Mouse (Mus musculus) heart, embryonic 13.5 days (tissue): ENCODE measurements around the gene Ppm1k. TPM values are rescaled to one million over a fixed set of nuclear protein-coding genes. Genes with fewer than 3 reads are reported as not detected.
"Not testable (repeated sequence)": the region's sequence is repeated elsewhere in the genome, so short reads cannot be mapped to it uniquely, and the experiment has no call there.

Experiments used
- ATAC-seq: fragments of 200-750 bp; cut with Nextera tagmentation; 2 replicates; pipeline ENCODE4 v1.8.0; 2017; ENCODE audit warnings: moderate TSS enrichment; ENCODE audit not compliant: insufficient number of reproducible peaks, low FRiP score, low TSS enrichment; ENCODE audit errors: extremely low read depth
- H3K27ac ChIP-seq: fragments of 300-500 bp; sonication (generic); replicated peaks from 2 replicates; pipeline ENCODE4 v1.5.1; 2015; ENCODE audit warnings: moderate library complexity, mild to moderate bottlenecking, inconsistent platforms
- H3K27me3 ChIP-seq: fragments of 300-500 bp; sonication (generic); replicated peaks from 2 replicates; pipeline ENCODE4 v1.6.1; 2015; ENCODE audit warnings: mild to moderate bottlenecking, inconsistent platforms
- H3K36me3 ChIP-seq: fragments of 300-500 bp; sonication (generic); 2 replicates; pipeline ENCODE4 v1.6.1; 2015; ENCODE audit warnings: mild to moderate bottlenecking, inconsistent platforms
- H3K4me1 ChIP-seq: fragments of 300-500 bp; sonication (generic); 2 replicates; pipeline ENCODE4 v1.6.1; 2015; ENCODE audit warnings: inconsistent platforms
- H3K4me2 ChIP-seq: fragments of 300-500 bp; sonication (generic); 2 replicates; pipeline ENCODE4 v1.6.1; 2015; ENCODE audit warnings: inconsistent platforms, mild to moderate bottlenecking, moderate library complexity
- H3K4me3 ChIP-seq: fragments of 300-500 bp; sonication (generic); 2 replicates; pipeline ENCODE4 v1.5.1; 2015; ENCODE audit warnings: moderate library complexity, mild to moderate bottlenecking, inconsistent platforms
- H3K9ac ChIP-seq: fragments of 300-500 bp; sonication (generic); 2 replicates; pipeline ENCODE4 v1.6.1; 2015; ENCODE audit warnings: inconsistent platforms, mild to moderate bottlenecking, moderate library complexity
- H3K9me3 ChIP-seq: fragments of 300-500 bp; sonication (generic); 2 replicates; pipeline ENCODE4 v1.6.1; 2016; ENCODE audit warnings: inconsistent platforms
- WGBS: fragments of 180-500 bp; shearing (Covaris S2); methylation state at CpG from one replicate; pipeline ENCODE4 v1.1.7; 2015; ENCODE audit warnings: mixed read lengths; 5-methylcytosine and 5-hydroxymethylcytosine counted together
- polyA plus RNA-seq: library from polyadenylated mRNA; unstranded; fragments of >200 nt; fragmentation: Nextera tagmentation; extraction: Ambion mirVana; gene quantifications from 2 replicates; pipeline ENCODE4 v1.2.1, GENCODE M21; 2015

Ppm1k gene
- polyA plus RNA-seq, 1 experiment from 2014 or later: 11.0 TPM

- H3K27me3 ChIP-seq: no peaks in the 10 kb centered on the region
- H3K4me2 ChIP-seq: peak overlapping the region; percentile 57
- peak overlapping the region; percentile 24; the same call in 1 of the 2 replicates for H3K4me3 ChIP-seq
- peak overlapping the region; percentile 84 for H3K27ac ChIP-seq
- no peak for ATAC-seq
- H3K9me3 ChIP-seq: no peaks in the 10 kb centered on the region
- peaks cover 39% of the 10 kb centered on the region for H3K4me1 ChIP-seq
- WGBS: 26% methylated on average over 4 of the region's 4 CpGs
- H3K36me3 ChIP-seq: no peaks in the 10 kb centered on the region
- H3K9ac ChIP-seq: no peak overlapping the region
Observed at GRCm38 (mm10) chr6:57531011-57531410, 4.3 kb downstream of the Ppm1k start.

DNA sequence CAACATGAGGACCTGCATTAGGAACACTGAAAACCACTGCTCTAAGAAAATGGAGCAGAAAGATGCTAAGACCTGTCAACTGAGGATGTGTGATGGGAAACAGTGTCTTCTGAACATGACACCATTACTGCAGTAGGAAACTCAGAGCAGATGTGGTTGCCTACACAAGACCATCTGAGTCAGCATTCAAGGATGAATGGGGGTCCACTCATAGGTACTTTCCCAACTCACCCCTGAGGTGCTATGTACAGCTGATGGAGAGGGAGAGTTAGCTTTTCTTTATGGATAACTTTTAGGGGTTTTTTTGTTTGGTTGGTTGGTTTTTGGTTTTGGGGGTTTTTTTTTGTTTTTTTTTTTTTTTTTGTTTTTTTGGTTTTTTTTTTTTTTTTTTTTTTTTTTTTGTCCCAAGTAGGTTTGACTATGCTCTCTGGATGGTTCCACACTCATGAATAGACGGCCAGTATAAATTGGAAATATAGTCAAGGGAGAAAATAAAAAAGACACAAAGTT lies 5.9 kb downstream of the Ppm1k start:
- no peak overlapping the region for H3K4me3 ChIP-seq
- no peak overlapping the region for H3K4me2 ChIP-seq
- ATAC-seq: no peak
- peaks cover 7% of the 10 kb centered on the region for H3K36me3 ChIP-seq
- no peaks in the 10 kb centered on the region for H3K27me3 ChIP-seq
- H3K9ac ChIP-seq: no peak overlapping the region
- 83% methylated on average over 1 of the region's 1 CpGs for WGBS
- no peaks in the 10 kb centered on the region for H3K9me3 ChIP-seq
- H3K27ac ChIP-seq: no peak overlapping the region
- peaks cover 39% of the 10 kb centered on the region for H3K4me1 ChIP-seq

DNA sequence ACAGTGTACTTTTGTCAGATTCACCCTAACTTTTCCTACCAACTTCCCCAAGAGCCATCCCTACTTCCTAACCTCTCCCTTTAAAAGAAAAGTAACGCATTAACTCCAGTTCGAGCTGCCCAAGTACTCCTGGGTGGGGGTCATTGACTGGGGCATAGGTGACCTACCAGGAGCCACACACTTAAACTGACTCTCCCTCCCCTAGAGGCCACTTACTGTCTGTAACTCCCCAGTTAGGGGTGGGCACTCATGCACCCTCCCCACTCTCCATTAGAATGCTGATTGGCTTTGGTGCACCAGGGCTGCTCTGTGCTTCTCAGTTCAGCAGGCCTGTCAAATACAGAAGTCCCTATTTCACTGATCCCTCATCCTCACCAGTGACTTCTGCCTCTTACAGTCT lies 8.3 kb downstream of the Ppm1k start:
- H3K4me1 ChIP-seq: peaks cover 27% of the 10 kb centered on the region
- no peaks in the 10 kb centered on the region for H3K27me3 ChIP-seq
- no peak overlapping the region for H3K9ac ChIP-seq
- no peak overlapping the region for H3K4me3 ChIP-seq
- H3K36me3 ChIP-seq: peaks cover 21% of the 10 kb centered on the region
- no peak overlapping the region for H3K4me2 ChIP-seq
- no peak for ATAC-seq
- no peaks in the 10 kb centered on the region for H3K9me3 ChIP-seq
- 84% methylated on average over 2 of the region's 2 CpGs for WGBS
- no peak overlapping the region for H3K27ac ChIP-seq

GRCm38 (mm10) chr6:57524742-57525141 lies 10.5 kb downstream of the Ppm1k start:
- Histone ChIP-seq H3K4me1 (peaks cover 6% of the 10 kb centered on the region), H3K4me2 (no peak overlapping the region), H3K9ac (no peak overlapping the region), H3K27me3 (no peaks in the 10 kb centered on the region), H3K36me3 (peaks cover 27% of the 10 kb centered on the region), H3K9me3 (no peaks in the 10 kb centered on the region), H3K27ac (no peak overlapping the region), H3K4me3 (no peak overlapping the region)
- no peak for ATAC-seq
- 91% methylated on average over 10 of the region's 10 CpGs for WGBS

GRCm38 (mm10) chr6:57520749-57521652 lies 14.3 kb downstream of the Ppm1k start:
- no peak for ATAC-seq
- Histone ChIP-seq H3K9me3 (no peaks in the 10 kb centered on the region), H3K4me1 (peaks cover 6% of the 10 kb centered on the region), H3K36me3 (peaks cover 41% of the 10 kb centered on the region), H3K9ac (no peak overlapping the region), H3K27me3 (no peaks in the 10 kb centered on the region), H3K27ac (no peak overlapping the region), H3K4me2 (no peak overlapping the region), H3K4me3 (no peak overlapping the region)
- WGBS: 86% methylated on average over 10 of the region's 10 CpGs

DNA sequence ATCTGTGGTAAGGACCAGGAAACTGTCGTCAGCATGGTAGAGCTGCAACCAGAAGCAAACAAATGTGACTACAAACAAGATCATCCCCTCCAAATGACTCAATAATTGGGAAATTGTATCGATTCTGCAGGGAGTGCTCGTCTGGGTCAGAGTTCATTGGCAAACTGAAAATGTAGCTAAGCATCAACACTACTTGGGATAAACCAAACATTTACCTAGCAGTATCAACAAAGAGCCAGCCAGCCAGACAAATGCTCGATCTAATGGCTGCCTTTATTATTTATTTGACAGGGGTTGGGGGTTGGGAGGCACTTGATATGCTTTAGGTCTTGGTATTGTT lies 21.3 kb downstream of the Ppm1k start:
- no peaks in the 10 kb centered on the region for H3K9me3 ChIP-seq
- no peaks in the 10 kb centered on the region for H3K4me1 ChIP-seq
- WGBS: 76% methylated on average over 4 of the region's 4 CpGs
- H3K36me3 ChIP-seq: peaks cover 66% of the 10 kb centered on the region
- H3K27ac ChIP-seq: no peak overlapping the region
- no peak for ATAC-seq
- H3K4me3 ChIP-seq: no peak overlapping the region
- H3K9ac ChIP-seq: no peak overlapping the region
- no peak overlapping the region for H3K4me2 ChIP-seq
- H3K27me3 ChIP-seq: no peaks in the 10 kb centered on the region

- H3K27me3 ChIP-seq: no peaks in the 10 kb centered on the region
- WGBS: 73% methylated on average over 7 of the region's 7 CpGs
Observed at GRCm38 (mm10) chr6:57513351-57514034, 21.8 kb downstream of the Ppm1k start.

DNA sequence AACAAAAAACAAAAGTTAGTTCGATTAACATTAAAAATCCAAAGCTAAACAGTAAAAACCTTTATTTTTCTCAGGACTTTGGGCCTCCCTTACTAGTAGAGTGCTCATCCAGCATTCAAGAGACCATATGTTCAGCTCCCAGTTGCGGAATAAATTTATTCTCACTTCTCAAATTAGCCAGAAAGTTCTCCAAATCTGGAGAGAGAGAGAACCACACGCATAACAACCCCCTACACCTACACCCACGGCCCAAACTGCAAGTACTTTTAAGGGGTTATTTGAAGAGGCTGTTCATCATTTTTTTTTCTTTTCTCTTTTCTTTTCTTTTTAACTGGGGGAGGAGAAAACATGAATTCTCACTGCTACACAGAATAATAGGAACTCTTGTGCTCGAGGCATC lies 23.4 kb downstream of the Ppm1k start:
- Histone ChIP-seq H3K36me3 (peaks cover 66% of the 10 kb centered on the region), H3K4me3 (no peak overlapping the region), H3K27me3 (no peaks in the 10 kb centered on the region), H3K4me1 (no peaks in the 10 kb centered on the region), H3K9me3 (no peaks in the 10 kb centered on the region), H3K4me2 (no peak overlapping the region), H3K27ac (no peak overlapping the region), H3K9ac (no peak overlapping the region)
- ATAC-seq: no peak
- 86% methylated on average over 5 of the region's 5 CpGs for WGBS

More at GRCm38 (mm10) chr6:57513351-57514034, 21.8 kb downstream of the Ppm1k start:
- no peaks in the 10 kb centered on the region for H3K4me1 ChIP-seq
- H3K9ac ChIP-seq: no peak overlapping the region
- H3K36me3 ChIP-seq: peaks cover 67% of the 10 kb centered on the region
- no peak overlapping the region for H3K27ac ChIP-seq
- H3K9me3 ChIP-seq: no peaks in the 10 kb centered on the region
- ATAC-seq: no peak
- H3K4me2 ChIP-seq: no peak overlapping the region
- H3K4me3 ChIP-seq: no peak overlapping the region

DNA sequence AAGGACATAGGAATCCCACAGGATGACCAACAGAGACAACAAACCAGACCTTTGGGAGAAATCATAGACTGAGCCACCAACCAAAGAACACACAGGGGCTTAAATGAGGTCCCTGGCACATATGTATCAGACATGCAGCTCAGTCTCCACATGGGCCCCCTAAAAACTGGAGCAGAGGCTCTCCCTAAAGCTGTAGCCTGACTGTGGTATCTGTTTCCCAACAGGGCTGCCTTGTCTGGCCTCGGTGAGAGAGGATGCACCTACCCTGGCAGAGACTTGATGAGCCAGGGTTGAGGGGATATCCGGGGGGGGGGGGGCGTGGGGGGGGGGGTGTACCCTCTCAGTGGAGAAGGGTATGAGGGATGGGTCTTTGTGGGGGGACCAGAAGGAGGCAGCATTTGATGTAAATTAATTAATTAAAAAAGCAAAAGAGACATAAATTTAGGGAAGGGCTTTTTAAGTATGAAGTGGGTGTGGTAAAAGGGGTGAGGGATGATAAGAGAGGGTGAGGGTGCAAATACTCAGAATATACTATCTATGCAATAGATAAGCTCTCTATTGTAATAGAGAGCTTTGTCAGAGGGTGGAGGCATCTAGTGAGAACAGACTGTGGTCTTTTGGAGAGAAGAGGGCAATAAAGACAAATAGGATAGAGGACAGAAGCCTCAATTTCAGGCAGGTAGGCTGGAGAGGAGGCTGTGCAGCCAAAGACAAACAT lies 31.4 kb downstream of the Ppm1k start:
- no peak for ATAC-seq
- H3K4me1 ChIP-seq: no peaks in the 10 kb centered on the region
- H3K27ac ChIP-seq: no peak overlapping the region
- no peak overlapping the region for H3K9ac ChIP-seq
- no peak overlapping the region for H3K4me3 ChIP-seq
- no peak overlapping the region for H3K4me2 ChIP-seq
- H3K9me3 ChIP-seq: no peaks in the 10 kb centered on the region
- H3K27me3 ChIP-seq: no peaks in the 10 kb centered on the region
- 41% methylated on average over 2 of the region's 3 CpGs for WGBS
- peaks cover 7% of the 10 kb centered on the region for H3K36me3 ChIP-seq

DNA sequence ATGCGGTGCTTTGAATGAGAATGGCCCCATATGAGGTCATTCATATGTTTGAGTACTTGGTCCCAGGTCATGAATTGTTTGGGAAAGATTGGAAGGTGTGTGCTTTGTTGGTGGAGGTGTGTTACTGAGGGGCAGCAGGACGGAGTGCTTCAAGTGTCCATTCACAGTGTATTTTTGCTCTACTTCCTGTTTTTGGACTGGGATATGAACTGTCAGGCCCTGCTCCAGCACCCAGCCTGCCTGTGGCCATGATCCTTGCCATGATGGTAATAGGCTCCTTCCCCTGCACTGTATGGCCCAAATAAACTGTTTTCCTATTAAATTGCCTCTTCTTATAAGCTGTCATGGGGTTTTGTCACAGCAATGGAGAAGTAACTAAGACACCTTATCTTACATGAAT lies 36.1 kb downstream of the Ppm1k start:
- Histone ChIP-seq H3K9me3 (no peaks in the 10 kb centered on the region), H3K4me3 (no peak overlapping the region), H3K27ac (no peak overlapping the region), H3K4me1 (no peaks in the 10 kb centered on the region), H3K4me2 (no peak overlapping the region), H3K9ac (no peak overlapping the region), H3K27me3 (no peaks in the 10 kb centered on the region), H3K36me3 (no peaks in the 10 kb centered on the region)
- 72% methylated on average over 2 of the region's 2 CpGs for WGBS
- no peak for ATAC-seq

DNA sequence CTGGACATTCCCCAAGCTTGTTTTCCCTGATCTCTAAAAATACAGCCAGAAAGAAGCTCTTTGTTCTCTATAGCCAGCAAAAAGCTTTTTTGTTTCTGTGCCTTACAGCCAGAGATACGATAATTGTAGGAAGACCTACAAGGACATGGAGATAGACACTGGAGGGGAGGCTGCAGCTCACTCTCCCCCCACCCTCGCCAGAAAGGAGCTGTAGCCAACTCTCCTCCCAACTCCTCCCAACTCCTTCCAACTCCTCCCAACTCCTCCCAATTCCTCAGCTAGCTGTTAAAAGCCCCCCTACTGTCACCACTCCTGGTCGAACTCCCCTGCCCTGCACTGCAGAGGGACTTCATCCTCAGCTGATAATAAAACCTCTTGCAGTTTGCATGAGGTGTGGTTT lies 67.1 kb downstream of the Ppm1k start:
- H3K9me3 ChIP-seq, H3K27ac ChIP-seq, ATAC-seq, H3K4me2 ChIP-seq, H3K4me3 ChIP-seq, H3K4me1 ChIP-seq, H3K27me3 ChIP-seq, H3K36me3 ChIP-seq, H3K9ac ChIP-seq: not testable (repeated sequence)
- WGBS: 15% methylated on average over 3 of the region's 3 CpGs
